Mouse (Mus musculus) hindbrain, embryonic 15.5 days (tissue): ENCODE results near the gene Pcare. TPM values are rescaled to one million over a fixed set of nuclear protein-coding genes. Genes with fewer than 3 reads are reported as not detected.

Experiments used
- ATAC-seq: fragments of 200-750 bp; cut with Nextera tagmentation; 2 replicates; pipeline ENCODE4 v1.8.0; 2017; ENCODE audit warnings: low read depth, moderate number of reproducible peaks, moderate TSS enrichment; ENCODE audit not compliant: low FRiP score
- H3K27ac ChIP-seq: fragments of 300-500 bp; sonication (generic); replicated peaks from 2 replicates; pipeline ENCODE4 v1.5.1; 2015; ENCODE audit warnings: mild to moderate bottlenecking, inconsistent platforms
- H3K27me3 ChIP-seq: fragments of 300-500 bp; sonication (generic); 2 replicates; pipeline ENCODE4 v1.6.1; 2015; ENCODE audit warnings: control low read depth, inconsistent platforms
- H3K36me3 ChIP-seq: fragments of 300-500 bp; sonication (generic); 2 replicates; pipeline ENCODE4 v1.6.1; 2015; ENCODE audit warnings: control low read depth, inconsistent platforms
- H3K4me1 ChIP-seq: fragments of 300-500 bp; sonication (generic); replicated peaks from 2 replicates; pipeline ENCODE4 v1.6.1; 2015; ENCODE audit warnings: control low read depth, inconsistent platforms
- H3K4me2 ChIP-seq: fragments of 300-500 bp; sonication (generic); 2 replicates; pipeline ENCODE4 v1.6.1; 2015; ENCODE audit warnings: moderate library complexity, mild to moderate bottlenecking, inconsistent platforms
- H3K4me3 ChIP-seq: fragments of 300-500 bp; sonication (generic); 2 replicates; pipeline ENCODE4 v1.5.1; 2015; ENCODE audit warnings: mild to moderate bottlenecking, inconsistent platforms
- H3K9ac ChIP-seq: fragments of 300-500 bp; sonication (generic); 2 replicates; pipeline ENCODE4 v1.6.1; 2015; ENCODE audit warnings: inconsistent platforms
- H3K9me3 ChIP-seq: fragments of 300-500 bp; sonication (generic); 2 replicates; pipeline ENCODE4 v1.6.1; 2016; ENCODE audit warnings: control low read depth, inconsistent platforms
- WGBS: fragments of 180-500 bp; shearing (Covaris S2); methylation state at CpG from one replicate; pipeline ENCODE4 v1.1.7; 2015; 5-methylcytosine and 5-hydroxymethylcytosine counted together
- polyA plus RNA-seq: library from polyadenylated mRNA; unstranded; fragments of >200 nt; fragmentation: Nextera tagmentation; extraction: Ambion mirVana; gene quantifications from 2 replicates; pipeline ENCODE4 v1.2.1, GENCODE M21; 2015

The Pcare gene
- polyA plus RNA-seq = not detected in 2 replicates

DNA sequence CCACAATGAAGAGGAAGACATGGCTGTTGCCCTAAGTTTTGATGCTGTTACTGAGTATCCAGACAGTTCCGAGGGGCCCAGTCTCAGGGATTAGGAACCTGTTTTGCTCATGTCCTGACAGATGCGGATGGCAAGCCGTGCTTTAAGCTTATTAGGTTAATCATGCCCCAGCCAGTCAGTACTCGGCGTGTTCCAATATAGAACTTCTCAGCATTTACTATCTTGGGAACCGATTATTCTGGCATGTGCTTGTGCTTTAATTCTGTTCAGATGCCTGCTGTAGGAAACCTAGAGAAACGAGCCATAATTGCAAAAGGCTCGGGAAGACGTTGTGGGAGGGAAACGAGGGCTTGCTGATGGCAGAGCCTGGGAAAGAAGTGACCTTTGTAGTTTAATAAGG lies at the start of gene Pcare:
Pcare (minus strand) TSS at position 64 of the 400 bp plus-strand sequence.
- H3K27me3 ChIP-seq = no peaks in the 10 kb centered on the region
- 72% methylated on average over 10 of the region's 10 CpGs for WGBS

DNA sequence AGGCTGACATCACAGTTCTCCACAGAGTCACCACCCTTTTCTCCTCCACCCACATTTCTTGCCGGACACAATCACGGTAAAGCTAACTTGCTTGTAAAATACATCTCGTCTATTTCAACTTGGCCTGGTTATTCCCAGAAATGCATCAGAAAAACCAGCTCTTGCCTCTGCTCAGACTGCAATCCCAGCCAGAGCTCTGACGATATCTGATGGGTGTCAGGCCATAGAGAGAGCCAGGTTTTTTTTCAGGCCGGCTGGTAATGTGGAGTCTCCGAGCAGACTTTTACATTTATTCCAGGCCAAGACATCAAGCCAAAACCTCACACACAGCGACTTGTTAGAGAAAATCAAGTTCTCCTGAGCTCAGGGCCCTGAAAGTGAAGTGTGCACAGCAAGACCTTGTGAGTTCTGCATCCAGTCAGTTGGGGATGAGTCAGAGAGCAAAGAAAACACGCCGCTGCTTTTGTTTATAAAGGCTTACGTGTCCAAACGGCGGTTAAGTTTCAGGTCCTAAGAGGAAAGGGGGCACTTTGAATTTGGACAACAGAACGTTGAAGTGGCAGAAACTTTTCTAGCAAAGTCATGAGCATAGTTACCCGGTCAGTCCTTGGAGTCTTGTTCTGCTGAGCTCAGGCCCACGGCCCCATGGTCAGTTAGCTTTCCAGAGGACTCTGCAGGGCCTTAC lies 43.0 kb upstream of the Pcare start:
- no peaks in the 10 kb centered on the region for H3K27me3 ChIP-seq
- H3K36me3 ChIP-seq = peaks cover 45% of the 10 kb centered on the region
- H3K4me2 ChIP-seq = no peak overlapping the region
- H3K4me1 ChIP-seq = no peaks in the 10 kb centered on the region
- no peak overlapping the region for H3K9ac ChIP-seq
- 85% methylated on average over 15 of the region's 15 CpGs for WGBS
- no peak overlapping the region for H3K27ac ChIP-seq
- no peak for ATAC-seq
- no peaks in the 10 kb centered on the region for H3K9me3 ChIP-seq
- H3K4me3 ChIP-seq = no peak overlapping the region

More for the DNA sequence above, at the start of gene Pcare:
- H3K4me3 ChIP-seq = no peak within 1 kb of the TSS
- H3K4me2 ChIP-seq = no peak within 1 kb of the TSS
- no peaks in the 10 kb centered on the region for H3K36me3 ChIP-seq
- H3K27ac ChIP-seq = no peak within 1 kb of the TSS
- H3K9ac ChIP-seq = no peak within 1 kb of the TSS
- ATAC-seq = no peak
- no peaks in the 10 kb centered on the region for H3K9me3 ChIP-seq
- peaks cover under 1% of the 10 kb centered on the region; the same call in 1 of the 2 replicates for H3K4me1 ChIP-seq

DNA sequence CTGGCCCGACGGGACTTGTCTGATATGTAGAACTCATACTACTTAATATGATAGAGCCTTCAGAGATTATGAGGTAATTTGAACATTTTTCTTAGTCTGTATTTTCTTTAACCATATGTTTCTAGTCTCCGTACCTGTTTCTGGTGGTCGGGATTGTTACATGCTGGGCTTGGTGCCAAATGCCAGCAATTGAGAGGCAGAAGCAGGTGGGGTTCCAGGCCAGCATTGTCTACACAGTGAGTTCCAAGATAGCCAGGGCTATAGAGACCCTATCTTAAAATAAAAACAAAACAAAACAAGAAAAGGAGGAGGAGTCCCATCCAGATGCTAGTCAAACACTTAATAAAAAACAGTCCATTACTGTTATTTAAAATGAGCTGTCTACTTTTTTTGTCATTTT lies 38.9 kb upstream of the Pcare start:
- no peak for ATAC-seq

DNA sequence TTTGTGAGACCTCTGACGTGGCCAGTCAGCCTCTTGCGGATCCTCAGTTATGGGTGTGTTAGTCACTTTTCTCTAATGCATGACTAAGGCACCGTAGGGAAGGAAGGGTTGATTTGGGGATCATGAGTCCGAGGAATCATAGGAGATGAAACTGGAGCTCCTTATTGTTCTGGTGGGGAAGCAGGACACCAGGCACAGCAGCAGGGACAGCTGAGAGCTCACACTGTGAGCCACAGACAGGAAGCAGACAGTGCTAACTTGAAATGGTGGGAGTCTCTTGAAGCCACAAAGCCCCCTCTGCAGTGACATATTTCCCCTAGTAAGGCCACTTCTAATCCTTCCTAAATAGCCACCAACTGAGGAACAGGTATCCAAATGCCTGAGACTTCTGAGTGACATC lies 38.4 kb upstream of the Pcare start:
- ATAC-seq = no peak
- Histone ChIP-seq H3K4me2 (no peak overlapping the region), H3K36me3 (peaks cover 34% of the 10 kb centered on the region), H3K27me3 (no peaks in the 10 kb centered on the region), H3K9me3 (no peaks in the 10 kb centered on the region), H3K27ac (no peak overlapping the region), H3K4me1 (no peaks in the 10 kb centered on the region), H3K4me3 (no peak overlapping the region), H3K9ac (no peak overlapping the region)
- 96% methylated on average over 4 of the region's 4 CpGs for WGBS

More for the DNA sequence above, 38.9 kb upstream of the Pcare start:
- H3K4me1 ChIP-seq = no peaks in the 10 kb centered on the region
- H3K36me3 ChIP-seq = peaks cover 34% of the 10 kb centered on the region
- no peaks in the 10 kb centered on the region for H3K9me3 ChIP-seq
- H3K9ac ChIP-seq = no peak overlapping the region
- H3K27ac ChIP-seq = no peak overlapping the region
- H3K27me3 ChIP-seq = no peaks in the 10 kb centered on the region
- H3K4me2 ChIP-seq = no peak overlapping the region
- no peak overlapping the region for H3K4me3 ChIP-seq
- 83% methylated on average over 4 of the region's 4 CpGs for WGBS

DNA sequence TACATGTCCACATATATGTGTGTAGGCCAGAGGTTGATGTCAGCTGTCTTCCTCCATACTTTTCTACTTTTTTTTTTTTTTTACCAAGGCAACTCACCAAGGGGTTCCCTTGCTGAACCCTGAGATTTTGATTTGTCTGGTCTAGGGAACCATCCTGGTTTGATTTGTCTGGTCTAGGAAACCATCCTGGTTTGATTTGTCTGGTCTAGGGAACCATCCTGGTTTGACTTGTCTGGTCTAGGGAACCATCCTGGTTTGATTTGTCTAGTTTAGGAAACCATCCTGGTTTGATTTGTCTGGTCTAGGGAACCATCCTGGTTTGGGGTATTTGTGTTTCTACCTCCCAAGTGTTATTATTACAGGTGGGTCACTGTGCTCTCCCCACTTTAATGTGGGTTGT lies 33.8 kb upstream of the Pcare start:
- no peak overlapping the region for H3K9ac ChIP-seq
- no peak for ATAC-seq
- H3K27me3 ChIP-seq = no peaks in the 10 kb centered on the region
- H3K4me2 ChIP-seq = no peak overlapping the region
- H3K36me3 ChIP-seq = peaks cover 13% of the 10 kb centered on the region
- no peak overlapping the region for H3K4me3 ChIP-seq
- no peaks in the 10 kb centered on the region for H3K9me3 ChIP-seq
- peaks cover 24% of the 10 kb centered on the region for H3K4me1 ChIP-seq
- no peak overlapping the region for H3K27ac ChIP-seq

DNA sequence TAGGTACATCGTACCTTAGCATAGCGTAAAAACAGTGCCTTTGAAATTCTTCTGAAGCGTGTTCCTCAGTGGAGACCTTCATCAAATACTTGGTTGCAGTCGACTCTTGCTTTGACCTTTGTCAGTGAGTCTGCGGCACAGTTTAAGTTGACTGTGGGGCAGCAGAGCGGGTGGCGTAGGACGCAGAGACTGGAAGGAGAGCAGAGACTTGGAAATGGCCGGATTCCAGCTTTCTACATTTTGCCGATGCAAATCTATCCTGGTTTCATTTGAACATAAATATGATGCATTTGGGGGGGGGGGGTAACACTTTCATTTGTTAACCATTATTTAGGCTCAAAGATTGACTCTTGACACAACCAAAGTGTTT lies 30.7 kb upstream of the Pcare start:
- peaks cover 24% of the 10 kb centered on the region for H3K4me1 ChIP-seq
- H3K27ac ChIP-seq = peak overlapping the region; percentile 85; the same call in 1 of the 2 replicates
- H3K36me3 ChIP-seq = no peaks in the 10 kb centered on the region
- no peak for ATAC-seq
- WGBS = 2% methylated on average over 10 of the region's 10 CpGs
- H3K27me3 ChIP-seq = 0 out of 2 replicates have a peak, but pooled peaks cover 3% of the 10 kb centered on the region
- H3K9me3 ChIP-seq = no peaks in the 10 kb centered on the region
- peak overlapping the region; percentile 85 for H3K4me2 ChIP-seq
- peak overlapping the region; percentile 91 for H3K4me3 ChIP-seq
- peak overlapping the region; percentile 87 for H3K9ac ChIP-seq

DNA sequence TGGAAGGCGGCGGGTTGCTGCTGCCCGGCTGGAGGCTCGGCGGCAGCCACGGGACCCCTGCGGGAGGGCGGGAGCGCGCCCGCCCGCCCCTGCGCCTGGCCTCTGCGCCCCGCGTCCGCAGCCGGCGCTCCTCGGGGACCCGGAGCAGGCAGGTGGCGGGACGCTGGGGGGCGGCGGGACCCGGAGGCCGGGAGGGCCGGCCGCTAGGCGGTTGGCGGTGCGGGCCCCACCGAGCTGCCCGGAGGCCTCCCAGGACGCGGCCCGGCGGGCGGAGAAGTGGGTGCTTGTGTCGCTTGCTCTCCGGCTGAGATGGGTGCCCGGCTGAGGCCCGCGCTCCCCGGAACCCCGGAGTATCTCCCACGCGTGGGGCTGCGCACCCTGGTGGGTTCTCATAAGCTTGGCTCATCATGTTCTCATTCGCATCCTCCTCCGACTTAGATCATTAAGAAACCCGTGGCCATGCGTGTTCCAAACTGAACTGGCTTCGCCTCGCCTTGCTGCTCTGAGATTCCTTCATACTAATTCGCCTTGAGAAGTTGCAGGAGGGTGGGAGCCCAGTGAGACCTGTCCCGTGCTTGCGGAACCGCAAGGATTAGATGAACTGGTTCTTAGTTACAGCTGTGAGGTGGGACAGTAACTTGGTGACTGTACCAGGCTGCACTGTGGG lies 30.1 kb upstream of the Pcare start:
- WGBS = under 1% methylated on average over 48 of the region's 59 CpGs
- peak overlapping the region; percentile 91 for H3K4me3 ChIP-seq
- H3K9ac ChIP-seq = peak overlapping the region; percentile 87
- ATAC-seq = peak; percentile 61; the same call in 1 of the 2 replicates
- peak overlapping the region; percentile 85 for H3K27ac ChIP-seq
- H3K27me3 ChIP-seq = 0 out of 2 replicates have a peak, but pooled peaks cover 3% of the 10 kb centered on the region
- H3K4me1 ChIP-seq = peaks cover 24% of the 10 kb centered on the region
- peak overlapping the region; percentile 85 for H3K4me2 ChIP-seq
- no peaks in the 10 kb centered on the region for H3K36me3 ChIP-seq
- no peaks in the 10 kb centered on the region for H3K9me3 ChIP-seq

DNA sequence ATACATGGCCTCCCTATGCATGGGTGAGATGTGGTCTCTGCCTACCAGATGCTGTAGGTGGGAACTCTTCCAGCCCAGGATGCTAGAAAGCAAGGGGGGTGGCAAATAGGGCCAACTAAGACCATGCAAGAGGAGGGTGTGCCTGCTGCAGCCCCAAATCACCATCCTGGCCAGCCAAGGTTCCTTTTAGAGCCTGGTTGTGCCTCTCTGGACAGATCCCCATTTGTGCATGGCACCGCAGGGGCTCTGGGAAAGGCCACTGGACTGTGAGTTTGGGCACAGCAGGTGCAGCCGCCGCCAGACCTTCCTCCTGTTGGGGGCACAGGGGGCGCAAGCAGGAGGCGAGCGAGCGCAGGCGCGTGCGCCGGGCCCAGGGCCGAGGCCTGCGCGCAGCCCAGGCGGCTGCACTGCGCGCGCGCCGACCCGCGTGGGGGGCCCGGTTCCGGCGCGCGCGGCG lies 29.6 kb upstream of the Pcare start:
- Histone ChIP-seq H3K4me3 (peak overlapping the region; percentile 91), H3K27ac (peak overlapping the region; percentile 85), H3K4me1 (peaks cover 24% of the 10 kb centered on the region), H3K9me3 (no peaks in the 10 kb centered on the region), H3K36me3 (no peaks in the 10 kb centered on the region), H3K4me2 (peak overlapping the region; percentile 85), H3K27me3 (0 out of 2 replicates have a peak, but pooled peaks cover 3% of the 10 kb centered on the region), H3K9ac (peak overlapping the region; percentile 87)
- peak; percentile 93 for ATAC-seq
- 3% methylated on average over 3 of the region's 29 CpGs for WGBS

DNA sequence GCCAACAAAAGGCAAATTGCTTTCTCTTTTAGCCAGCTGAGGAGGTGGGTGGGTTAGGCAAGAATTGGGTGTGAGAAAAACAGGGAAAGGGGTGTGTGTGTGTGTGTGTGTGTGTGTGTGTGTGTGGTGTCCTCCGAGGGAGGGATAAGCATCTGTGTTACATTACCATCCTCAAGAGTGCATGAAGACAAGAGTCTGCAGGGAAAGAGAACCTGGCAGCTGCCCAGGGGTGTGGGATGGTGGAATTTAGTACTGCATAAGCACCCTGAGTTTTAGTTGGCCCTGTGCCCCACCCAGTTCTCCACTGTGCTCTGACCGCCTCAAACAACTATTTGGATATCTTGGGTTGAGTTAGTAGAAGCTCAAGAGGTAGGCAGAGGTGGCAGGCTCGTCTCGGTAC lies 28.3 kb upstream of the Pcare start:
- 0 out of 2 replicates have a peak, but pooled peaks cover 3% of the 10 kb centered on the region for H3K27me3 ChIP-seq
- no peak overlapping the region for H3K4me3 ChIP-seq
- no peak overlapping the region for H3K27ac ChIP-seq
- H3K9ac ChIP-seq = no peak overlapping the region
- H3K4me1 ChIP-seq = peaks cover 24% of the 10 kb centered on the region
- H3K9me3 ChIP-seq = no peaks in the 10 kb centered on the region
- H3K36me3 ChIP-seq = no peaks in the 10 kb centered on the region
- ATAC-seq = no peak
- WGBS = 87% methylated on average over 4 of the region's 4 CpGs
- no peak overlapping the region for H3K4me2 ChIP-seq

DNA sequence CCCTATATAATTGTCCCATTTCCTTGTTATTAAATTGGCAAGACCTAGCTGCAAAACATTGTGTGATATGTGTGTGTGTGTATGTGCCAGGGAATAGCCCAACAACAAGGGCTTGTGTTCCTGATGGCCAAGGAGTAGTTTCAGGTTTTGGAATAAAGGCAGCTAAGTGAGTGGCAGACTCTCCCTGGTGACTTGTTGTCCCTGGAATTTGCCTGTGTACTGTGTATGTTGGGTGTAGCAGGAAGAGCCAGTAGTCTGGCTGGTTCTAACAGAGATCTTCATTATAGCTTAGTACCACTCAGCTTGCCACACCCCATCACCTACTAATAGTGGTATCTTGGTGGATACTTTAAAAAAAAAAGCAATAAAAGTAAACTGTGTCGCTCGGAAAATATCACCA lies 27.8 kb upstream of the Pcare start:
- Histone ChIP-seq H3K27me3 (0 out of 2 replicates have a peak, but pooled peaks cover 3% of the 10 kb centered on the region), H3K36me3 (no peaks in the 10 kb centered on the region), H3K4me1 (peaks cover 24% of the 10 kb centered on the region), H3K9me3 (no peaks in the 10 kb centered on the region), H3K4me2 (no peak overlapping the region), H3K4me3 (no peak overlapping the region), H3K27ac (no peak overlapping the region), H3K9ac (no peak overlapping the region)
- WGBS = 95% methylated on average over 2 of the region's 2 CpGs
- no peak for ATAC-seq

DNA sequence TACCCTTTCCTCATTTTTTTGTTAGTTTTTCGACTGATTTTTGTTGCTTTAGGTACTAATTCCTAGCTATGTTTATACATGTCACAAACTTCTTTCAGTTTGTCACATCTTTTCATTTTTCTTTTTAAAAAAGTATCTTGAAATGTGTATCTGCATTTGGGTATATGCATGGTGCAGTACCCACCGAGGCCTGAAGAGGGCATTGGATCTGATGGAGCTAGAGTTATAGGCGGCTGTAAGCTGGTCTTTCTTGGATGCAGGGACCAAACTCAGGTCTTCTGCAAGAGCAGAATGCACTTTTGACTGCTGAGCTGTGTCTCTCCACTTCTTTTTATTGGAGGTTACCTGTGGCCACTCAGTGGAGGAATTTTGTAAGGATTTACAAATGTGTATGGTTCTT lies 26.0 kb upstream of the Pcare start:
- WGBS = 80% methylated on average over 3 of the region's 3 CpGs
- 0 out of 2 replicates have a peak, but pooled peaks cover 3% of the 10 kb centered on the region for H3K27me3 ChIP-seq
- H3K9ac ChIP-seq = no peak overlapping the region
- H3K9me3 ChIP-seq = no peaks in the 10 kb centered on the region
- ATAC-seq = no peak
- H3K36me3 ChIP-seq = no peaks in the 10 kb centered on the region
- H3K27ac ChIP-seq = no peak overlapping the region
- H3K4me2 ChIP-seq = no peak overlapping the region
- peaks cover 11% of the 10 kb centered on the region for H3K4me1 ChIP-seq
- H3K4me3 ChIP-seq = no peak overlapping the region

DNA sequence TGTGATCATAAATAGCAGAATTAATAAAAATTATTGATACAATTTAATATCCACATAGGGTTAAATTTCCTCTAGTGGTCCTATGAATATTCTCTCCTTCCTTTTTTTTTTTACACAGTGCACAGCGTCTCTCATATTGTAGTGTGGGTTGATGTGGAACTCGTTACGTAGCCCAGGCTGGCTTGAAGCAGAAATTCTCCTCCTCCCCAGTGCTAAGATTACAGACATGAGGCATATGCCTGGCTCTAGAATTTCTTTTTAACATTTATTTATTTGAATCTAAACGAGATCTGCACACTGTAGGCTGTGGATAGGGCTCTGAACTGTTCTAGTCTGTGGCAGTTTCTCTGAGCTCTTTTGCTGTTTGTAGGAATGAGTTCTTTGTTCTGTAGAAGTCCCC lies 22.6 kb upstream of the Pcare start:
- Histone ChIP-seq H3K4me1 (no peaks in the 10 kb centered on the region), H3K9me3 (no peaks in the 10 kb centered on the region), H3K27me3 (no peaks in the 10 kb centered on the region), H3K4me2 (no peak overlapping the region), H3K36me3 (no peaks in the 10 kb centered on the region), H3K27ac (no peak overlapping the region), H3K4me3 (no peak overlapping the region), H3K9ac (no peak overlapping the region)
- WGBS = 78% methylated on average over 4 of the region's 4 CpGs
- ATAC-seq = no peak
